Mouse (Mus musculus): ENCODE measurements at regions not wholly inside any gene's neighbourhood (a gene's known extent, or its start where the extent isn't known, plus 50 kb on each side); places are given as distances from the start of the nearest gene placed in this dataset.

DNA sequence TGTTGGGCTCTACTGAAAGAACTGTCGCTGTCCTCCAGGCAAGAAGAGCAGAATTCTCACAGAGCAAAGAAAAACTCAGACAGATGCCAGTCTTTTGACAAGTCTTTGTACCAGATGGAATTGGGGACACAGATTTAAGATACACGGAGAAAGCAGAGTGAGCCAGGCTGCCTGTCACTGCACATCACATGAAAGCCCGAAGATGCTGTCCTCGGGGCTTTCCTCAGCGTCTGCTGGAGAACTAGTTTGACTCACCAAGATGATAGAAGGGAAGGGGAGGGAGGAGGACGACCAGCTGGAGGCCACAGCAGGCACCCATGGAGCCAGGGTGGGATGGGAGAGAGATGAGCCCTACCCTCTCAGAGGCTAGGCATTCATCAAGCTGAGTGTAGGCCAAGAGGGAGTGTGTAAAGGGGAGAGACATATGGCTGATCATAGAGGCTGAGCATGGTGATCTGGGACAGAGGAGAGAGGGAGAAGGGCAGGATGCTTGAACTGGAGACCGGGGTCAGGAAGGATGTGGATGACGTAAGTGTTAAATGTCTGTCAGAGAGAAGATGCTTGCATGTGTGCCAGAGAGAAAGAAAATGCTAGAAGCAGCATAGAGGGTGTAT lies 600.7 kb downstream of the Tbc1d22a start:
- no peak overlapping the region for H3K4me3 ChIP-seq (ENCODE audit: control insufficient read depth, low read depth, low read length)
- H3K27me3 ChIP-seq (ENCODE audit: control insufficient read depth, insufficient read depth, low read length) = no peaks in the 10 kb centered on the region
- H3K27ac ChIP-seq (ENCODE audit: control insufficient read depth, insufficient read depth, low read depth, low read length) = no peak overlapping the region
- no peaks in the 10 kb centered on the region for H3K36me3 ChIP-seq (ENCODE audit: control insufficient read depth, insufficient read depth, low read length)
- H3K4me1 ChIP-seq (ENCODE audit: control insufficient read depth, insufficient read depth, low read length) = no peaks in the 10 kb centered on the region
- TF ChIP-seq CTCF (IDR thresholded peaks at IDR 0.05; ENCODE audit: control insufficient read depth, insufficient read depth, insufficient replicate concordance, low read depth, low read length) (no peak), POLR2A (IDR thresholded peaks at IDR 0.05; ENCODE audit: control insufficient read depth, low read depth, low read length) (no peak)

DNA sequence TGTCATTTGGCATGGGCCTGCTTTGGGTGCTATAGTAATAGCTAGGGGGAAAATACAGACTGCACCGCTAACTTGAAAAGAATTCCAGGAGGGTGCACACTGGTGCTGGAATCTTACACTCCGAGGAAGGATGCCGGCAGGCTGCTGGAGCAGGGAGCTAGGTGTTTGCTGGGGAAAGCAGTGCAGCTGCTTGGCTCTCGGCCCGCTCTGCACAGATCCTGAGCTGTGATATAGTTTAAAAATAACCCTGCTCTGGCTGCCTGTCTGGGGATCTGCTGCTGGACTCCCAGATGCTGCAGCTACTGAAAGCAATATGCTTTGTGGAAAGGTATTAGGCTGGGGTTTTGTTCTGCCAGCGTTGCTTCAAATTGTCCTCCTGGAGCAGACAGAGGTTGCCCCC lies 621.7 kb downstream of the Tbc1d22a start:
- Histone ChIP-seq H3K27me3 (ENCODE audit: control insufficient read depth, insufficient read depth, low read length) (no peaks in the 10 kb centered on the region), H3K36me3 (ENCODE audit: control insufficient read depth, insufficient read depth, low read length) (no peaks in the 10 kb centered on the region), H3K4me1 (ENCODE audit: control insufficient read depth, insufficient read depth, low read length) (no peaks in the 10 kb centered on the region), H3K27ac (ENCODE audit: control insufficient read depth, insufficient read depth, low read depth, low read length) (no peak overlapping the region), H3K4me3 (ENCODE audit: control insufficient read depth, low read depth, low read length) (no peak overlapping the region)
- TF ChIP-seq CTCF (IDR thresholded peaks at IDR 0.05; ENCODE audit: control insufficient read depth, insufficient read depth, insufficient replicate concordance, low read depth, low read length) = no peak
- no peak for TF ChIP-seq POLR2A (IDR thresholded peaks at IDR 0.05; ENCODE audit: control insufficient read depth, low read depth, low read length)

DNA sequence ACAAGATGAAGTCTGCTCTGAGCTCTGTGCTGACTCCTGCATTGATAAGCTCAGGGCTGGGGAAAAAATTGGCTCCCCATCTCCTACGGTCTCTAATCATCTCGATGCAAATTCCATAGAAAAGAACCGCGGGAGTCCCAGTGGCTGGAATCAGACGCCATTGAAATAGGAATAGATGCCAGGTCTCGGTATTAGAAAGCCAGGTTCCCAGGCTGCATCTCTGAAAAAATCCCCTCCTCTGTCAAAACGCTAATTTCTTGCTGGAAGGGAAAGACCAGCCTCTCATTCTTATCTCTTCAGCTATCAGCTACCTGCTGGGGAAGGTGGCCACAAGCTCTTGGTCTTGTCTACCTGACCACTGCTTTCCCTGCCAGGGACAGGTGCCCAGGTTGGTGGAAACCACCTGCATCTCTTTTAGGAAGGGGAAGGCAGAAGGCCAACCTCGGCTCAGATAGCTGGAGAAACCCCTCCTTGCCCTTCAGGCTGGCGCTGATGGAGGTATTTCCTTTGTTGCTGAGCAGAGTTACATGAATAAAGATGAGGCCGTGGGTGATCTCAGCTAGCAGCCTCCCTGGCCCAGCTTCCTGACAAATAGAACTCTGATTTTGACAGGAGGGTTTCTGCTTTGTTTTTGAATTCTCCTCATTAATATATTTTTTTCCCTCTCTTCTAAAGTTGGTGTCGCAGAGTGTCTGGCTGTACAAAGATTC lies 638.1 kb downstream of the Tbc1d22a start:
- Histone ChIP-seq H3K27ac (ENCODE audit: control insufficient read depth, insufficient read depth, low read depth, low read length) (no peak overlapping the region), H3K36me3 (ENCODE audit: control insufficient read depth, insufficient read depth, low read length) (no peaks in the 10 kb centered on the region), H3K27me3 (ENCODE audit: control insufficient read depth, insufficient read depth, low read length) (no peaks in the 10 kb centered on the region), H3K4me1 (ENCODE audit: control insufficient read depth, insufficient read depth, low read length) (no peaks in the 10 kb centered on the region), H3K4me3 (ENCODE audit: control insufficient read depth, low read depth, low read length) (no peak overlapping the region)
- no peak for TF ChIP-seq POLR2A (IDR thresholded peaks at IDR 0.05; ENCODE audit: control insufficient read depth, low read depth, low read length)
- TF ChIP-seq CTCF (IDR thresholded peaks at IDR 0.05; ENCODE audit: control insufficient read depth, insufficient read depth, insufficient replicate concordance, low read depth, low read length) = no peak

DNA sequence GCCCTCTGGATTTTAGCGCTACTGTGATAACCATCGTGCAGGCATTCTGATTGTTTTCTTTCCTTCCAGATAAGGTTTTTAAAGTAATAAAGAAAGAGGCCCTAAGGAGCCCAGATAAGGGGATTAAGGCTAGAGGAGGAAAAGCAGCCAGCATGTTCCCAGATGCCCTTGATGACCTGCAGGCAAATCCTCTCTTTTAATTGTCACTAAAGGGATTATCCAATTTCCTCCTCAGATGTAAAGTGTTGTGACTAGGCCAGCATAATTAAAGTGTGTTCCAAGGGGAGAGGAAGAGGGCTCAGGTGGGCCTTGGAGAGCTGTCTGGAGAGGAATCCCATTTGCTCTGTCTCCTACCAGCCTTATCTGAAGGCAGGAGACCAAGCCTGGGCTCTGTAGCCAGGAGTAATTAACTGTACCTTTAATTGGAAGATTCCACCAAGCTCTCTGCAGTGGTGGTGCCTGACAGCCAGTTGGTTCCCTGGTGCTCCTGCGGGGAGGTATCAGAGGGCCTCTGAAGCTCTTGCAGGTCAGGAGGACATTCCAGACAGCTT lies 644.2 kb downstream of the Tbc1d22a start:
- Histone ChIP-seq H3K4me1 (ENCODE audit: control insufficient read depth, insufficient read depth, low read length) (no peaks in the 10 kb centered on the region), H3K27ac (ENCODE audit: control insufficient read depth, insufficient read depth, low read depth, low read length) (no peak overlapping the region), H3K27me3 (ENCODE audit: control insufficient read depth, insufficient read depth, low read length) (no peaks in the 10 kb centered on the region), H3K4me3 (ENCODE audit: control insufficient read depth, low read depth, low read length) (no peak overlapping the region), H3K36me3 (ENCODE audit: control insufficient read depth, insufficient read depth, low read length) (no peaks in the 10 kb centered on the region)
- TF ChIP-seq CTCF (IDR thresholded peaks at IDR 0.05; ENCODE audit: control insufficient read depth, insufficient read depth, insufficient replicate concordance, low read depth, low read length) (no peak), POLR2A (IDR thresholded peaks at IDR 0.05; ENCODE audit: control insufficient read depth, low read depth, low read length) (no peak)

DNA sequence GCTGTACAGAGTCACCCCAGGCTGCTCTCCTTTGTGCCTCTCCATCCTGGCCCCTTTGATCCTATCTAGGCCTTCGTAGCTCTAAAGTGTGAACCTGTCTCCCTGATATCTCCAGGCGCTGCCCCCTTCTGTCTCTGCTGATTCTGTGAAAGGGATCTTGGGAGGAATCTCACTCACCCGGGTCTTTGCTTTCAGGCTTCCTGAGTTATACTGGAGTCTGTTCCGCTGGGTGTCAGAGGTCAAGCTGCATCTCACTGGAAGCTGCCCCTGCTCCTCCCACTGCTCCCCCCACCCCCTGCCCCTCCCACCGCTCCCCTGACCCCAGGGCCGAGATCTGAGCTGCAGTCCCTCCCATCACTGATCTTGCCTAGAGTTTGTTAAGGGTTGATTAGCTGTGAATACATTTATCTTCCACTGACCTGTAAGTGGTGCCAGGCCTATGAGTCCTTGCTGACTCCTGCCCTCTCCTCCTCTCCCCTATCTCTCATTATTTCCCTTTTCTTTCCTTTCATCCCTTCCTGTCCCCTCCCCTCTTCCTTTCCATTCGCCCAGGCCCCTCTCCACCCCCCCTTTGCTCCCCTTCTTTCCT lies 661.6 kb downstream of the Tbc1d22a start:
- Histone ChIP-seq H3K36me3 (ENCODE audit: control insufficient read depth, insufficient read depth, low read length) (no peaks in the 10 kb centered on the region), H3K4me3 (ENCODE audit: control insufficient read depth, low read depth, low read length) (no peak overlapping the region), H3K27ac (ENCODE audit: control insufficient read depth, insufficient read depth, low read depth, low read length) (no peak overlapping the region), H3K4me1 (ENCODE audit: control insufficient read depth, insufficient read depth, low read length) (no peaks in the 10 kb centered on the region), H3K27me3 (ENCODE audit: control insufficient read depth, insufficient read depth, low read length) (no peaks in the 10 kb centered on the region)
- TF ChIP-seq CTCF (IDR thresholded peaks at IDR 0.05; ENCODE audit: control insufficient read depth, insufficient read depth, insufficient replicate concordance, low read depth, low read length) (no peak), POLR2A (IDR thresholded peaks at IDR 0.05; ENCODE audit: control insufficient read depth, low read depth, low read length) (no peak)

DNA sequence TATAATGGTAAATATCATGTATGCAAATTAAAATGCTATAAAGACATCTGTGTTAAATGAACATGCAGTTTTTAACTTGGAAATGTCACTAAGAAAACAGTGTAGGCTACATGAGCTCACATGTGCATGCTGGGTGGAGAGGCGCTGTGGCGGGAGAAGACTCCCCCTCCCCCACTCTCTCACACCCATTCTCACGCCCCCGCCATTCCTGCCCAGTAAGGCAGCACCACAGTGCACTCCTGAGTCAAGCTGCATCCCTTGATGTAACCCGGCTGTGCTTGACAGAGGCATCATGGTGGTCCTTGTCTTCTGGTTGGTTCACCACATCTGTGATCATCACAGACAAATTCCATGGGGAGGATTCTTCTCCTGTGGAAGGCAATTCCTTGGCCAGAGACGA lies 647.1 kb upstream of the Fam19a5 start:
- Histone ChIP-seq H3K36me3 (ENCODE audit: control insufficient read depth, insufficient read depth, low read length) (no peaks in the 10 kb centered on the region), H3K27ac (ENCODE audit: control insufficient read depth, insufficient read depth, low read depth, low read length) (no peak overlapping the region), H3K4me3 (ENCODE audit: control insufficient read depth, low read depth, low read length) (no peak overlapping the region), H3K4me1 (ENCODE audit: control insufficient read depth, insufficient read depth, low read length) (no peaks in the 10 kb centered on the region), H3K27me3 (ENCODE audit: control insufficient read depth, insufficient read depth, low read length) (no peaks in the 10 kb centered on the region)
- TF ChIP-seq POLR2A (IDR thresholded peaks at IDR 0.05; ENCODE audit: control insufficient read depth, low read depth, low read length) (no peak), CTCF (IDR thresholded peaks at IDR 0.05; ENCODE audit: control insufficient read depth, insufficient read depth, insufficient replicate concordance, low read depth, low read length) (no peak)

DNA sequence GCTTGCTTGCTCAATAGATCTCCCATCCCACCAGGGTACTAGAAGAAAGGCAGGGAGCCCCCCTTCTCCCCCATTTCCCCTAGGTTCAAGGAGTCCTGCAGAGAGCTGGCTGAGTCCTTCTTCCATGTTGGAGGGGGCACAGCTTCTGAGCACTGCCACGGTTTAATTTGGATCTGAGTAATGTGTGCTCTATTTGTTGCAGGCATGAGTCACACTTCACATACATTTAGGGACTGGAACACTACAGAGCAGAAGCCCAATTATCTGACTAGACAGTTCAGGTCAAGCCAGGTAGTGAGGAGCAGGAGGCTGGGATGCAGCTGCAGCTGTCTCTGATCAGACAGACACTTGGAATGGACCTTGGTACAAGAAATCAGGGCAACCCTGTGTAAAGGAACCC lies 644.1 kb upstream of the Fam19a5 start:
- TF ChIP-seq POLR2A (IDR thresholded peaks at IDR 0.05; ENCODE audit: control insufficient read depth, low read depth, low read length) (no peak), CTCF (IDR thresholded peaks at IDR 0.05; ENCODE audit: control insufficient read depth, insufficient read depth, insufficient replicate concordance, low read depth, low read length) (no peak)
- no peaks in the 10 kb centered on the region for H3K36me3 ChIP-seq (ENCODE audit: control insufficient read depth, insufficient read depth, low read length)
- H3K27me3 ChIP-seq (ENCODE audit: control insufficient read depth, insufficient read depth, low read length) = no peaks in the 10 kb centered on the region
- H3K27ac ChIP-seq (ENCODE audit: control insufficient read depth, insufficient read depth, low read depth, low read length) = no peak overlapping the region
- H3K4me1 ChIP-seq (ENCODE audit: control insufficient read depth, insufficient read depth, low read length) = no peaks in the 10 kb centered on the region
- no peak overlapping the region for H3K4me3 ChIP-seq (ENCODE audit: control insufficient read depth, low read depth, low read length)

Data from testis, adult 2 months (tissue).